Mouse (Mus musculus): ENCODE results near the gene Elmod1.

DNA sequence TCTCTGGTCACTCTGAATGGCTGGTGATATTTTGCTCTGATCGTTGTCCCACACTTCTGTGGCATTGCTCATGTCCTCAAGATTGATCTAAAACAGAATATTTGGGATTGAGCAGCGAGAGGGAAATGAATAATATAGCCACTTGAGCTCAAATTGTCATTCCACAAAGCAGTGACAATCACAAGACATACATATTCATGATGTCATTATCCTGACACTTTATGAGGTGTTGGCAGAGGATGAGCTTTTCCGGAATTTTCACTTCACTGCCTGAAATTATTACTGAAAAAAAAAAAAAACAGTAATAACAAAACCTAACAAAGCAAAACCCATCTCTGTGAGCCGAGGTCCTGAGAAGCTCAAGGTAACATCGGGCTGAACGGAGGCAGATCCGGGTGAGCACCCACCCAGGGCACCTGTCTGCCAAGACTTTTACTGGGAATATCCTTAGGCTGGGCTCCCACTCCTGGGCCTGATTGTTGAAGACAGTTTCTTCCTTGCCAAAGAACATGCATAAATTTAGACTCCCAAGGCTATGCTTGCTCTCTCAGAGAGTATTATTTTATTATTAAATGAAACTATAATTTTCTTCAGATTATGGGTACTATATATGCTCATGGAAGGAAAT lies 71.8 kb downstream of the Elmod1 start:
- no peak for TF ChIP-seq CTCF (IDR thresholded peaks at IDR 0.05; ENCODE audit: low read depth, low read length)
- no peak for TF ChIP-seq POLR2A (IDR thresholded peaks at IDR 0.05; ENCODE audit: borderline replicate concordance, low read depth, low read length)

Measured in bone marrow macrophage, adult 2 months (primary cell).